Mouse (Mus musculus) ES-E14 (cell line): ENCODE results near the gene Prpf18.

ENCODE experiments used
- MAFK ChIP-seq: IDR thresholded peaks from 2 replicates; pipeline ENCODE4 v1.6.1; 2014; ENCODE audit warnings: mild to moderate bottlenecking, low read depth, low read length, inconsistent platforms; ENCODE audit not compliant: insufficient read depth
- ZC3H11A ChIP-seq: IDR thresholded peaks from 2 replicates; pipeline ENCODE4 v1.6.1; 2012; ENCODE audit warnings: low read depth, mild to moderate bottlenecking, inconsistent platforms, low read length, borderline replicate concordance
- ZNF384 ChIP-seq: IDR thresholded peaks from 2 replicates; pipeline ENCODE4 v1.6.1; 2012; ENCODE audit warnings: low read depth, low read length, inconsistent platforms

- TF ChIP-seq ZNF384: no peak
- TF ChIP-seq ZC3H11A: no peak
- no peak for TF ChIP-seq MAFK
Observed at GRCm38 (mm10) chr2:4582930-4583329, 69.0 kb downstream of the Prpf18 start.
